Mouse (Mus musculus): Measurements from ENCODE around the gene Dgki. TPM values are rescaled to one million over a fixed set of nuclear protein-coding genes. Genes with fewer than 3 reads are reported as not detected.

The Dgki gene
- polyA plus RNA-seq, 1 experiment: not detected

DNA sequence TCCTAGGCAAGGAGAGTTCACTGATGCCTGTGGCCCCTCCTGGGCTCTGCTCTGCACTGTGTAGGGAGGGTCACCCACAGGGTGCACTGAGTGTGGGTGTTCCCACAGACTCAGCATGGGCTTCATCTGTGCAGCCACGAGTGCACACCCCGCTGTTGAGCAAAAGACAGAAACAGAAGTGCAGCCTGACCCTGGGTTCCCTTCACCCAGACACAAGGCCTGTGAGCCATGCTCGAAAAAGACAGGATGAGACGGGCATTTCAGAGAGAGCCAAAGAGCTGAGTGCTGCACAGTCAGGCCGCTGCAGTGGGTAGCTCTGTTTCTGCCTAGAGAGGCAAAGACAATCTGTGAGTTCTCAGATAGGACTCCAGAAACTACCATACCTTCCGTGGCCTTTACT is 27.5 kb upstream of the Dgki start:
- no peak for TF ChIP-seq POLR2A (IDR thresholded peaks at IDR 0.05; ENCODE audit: borderline replicate concordance, low read depth, low read length)
- no peak for TF ChIP-seq CTCF (IDR thresholded peaks at IDR 0.05; ENCODE audit: low read depth, low read length)
- Histone ChIP-seq H3K27ac (ENCODE audit: insufficient read depth, low read depth, low read length) (no peak overlapping the region), H3K4me1 (ENCODE audit: control insufficient read depth, insufficient read depth, low read length) (no peaks in the 10 kb centered on the region), H3K4me3 (ENCODE audit: insufficient read depth, low read length) (no peak overlapping the region)

DNA sequence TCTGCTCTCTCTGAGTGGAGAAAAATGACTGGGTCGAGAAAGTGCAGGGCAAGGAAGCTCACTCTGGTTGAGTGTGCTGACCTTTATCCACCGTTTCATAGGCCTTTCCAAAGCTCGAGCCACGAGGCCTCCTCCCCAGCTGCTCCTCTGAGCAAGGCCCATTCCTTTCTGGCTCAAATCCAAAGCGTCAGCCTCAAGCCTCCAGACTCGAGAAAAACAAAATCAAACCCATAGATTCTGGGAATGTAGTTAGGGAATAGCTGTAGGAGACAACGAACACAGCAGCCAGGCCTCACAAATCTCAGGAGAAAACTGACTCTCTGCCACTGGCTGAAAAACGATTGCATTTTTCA is 26.6 kb upstream of the Dgki start:
- TF ChIP-seq CTCF (IDR thresholded peaks at IDR 0.05; ENCODE audit: low read depth, low read length): no peak
- no peak for TF ChIP-seq POLR2A (IDR thresholded peaks at IDR 0.05; ENCODE audit: borderline replicate concordance, low read depth, low read length)
- Histone ChIP-seq H3K4me3 (ENCODE audit: insufficient read depth, low read length) (no peak overlapping the region), H3K27ac (ENCODE audit: insufficient read depth, low read depth, low read length) (no peak overlapping the region), H3K4me1 (ENCODE audit: control insufficient read depth, insufficient read depth, low read length) (no peaks in the 10 kb centered on the region)

DNA sequence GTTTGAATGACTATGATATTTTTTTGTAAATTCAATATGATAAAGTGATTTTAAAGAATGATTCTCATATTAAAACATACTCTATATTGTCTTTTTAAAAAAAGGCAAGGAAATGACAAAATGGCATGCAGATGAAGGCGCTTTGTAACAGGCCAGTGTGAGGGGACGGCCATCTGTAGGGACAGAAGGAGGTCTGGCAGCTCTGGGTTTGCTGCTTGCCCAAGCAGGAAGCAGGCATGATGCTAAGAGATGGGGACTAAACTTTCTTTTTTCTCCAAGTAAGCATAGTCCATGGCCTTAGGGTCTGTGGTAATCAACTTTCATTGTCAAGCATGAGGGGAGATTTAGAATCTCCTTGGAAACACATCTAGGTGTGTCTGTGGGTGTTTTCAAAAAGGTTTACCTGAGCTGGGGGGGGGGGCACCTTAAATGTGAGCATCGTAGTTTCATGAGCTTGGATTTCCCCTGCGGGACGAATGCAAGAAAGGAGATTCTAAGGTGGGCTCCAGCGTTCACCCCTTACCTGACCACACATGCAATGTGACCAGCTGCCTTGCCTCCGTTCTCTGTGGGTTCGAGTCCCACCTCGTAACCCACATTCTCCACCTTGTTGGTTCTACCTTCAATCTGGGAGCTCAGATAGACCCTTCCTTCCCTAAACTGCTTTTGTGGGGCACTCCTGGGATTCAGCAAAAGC is 26.1 kb upstream of the Dgki start:
- no peaks in the 10 kb centered on the region for H3K4me1 ChIP-seq (ENCODE audit: control insufficient read depth, insufficient read depth, low read length)
- no peak for TF ChIP-seq POLR2A (IDR thresholded peaks at IDR 0.05; ENCODE audit: borderline replicate concordance, low read depth, low read length)
- TF ChIP-seq CTCF (IDR thresholded peaks at IDR 0.05; ENCODE audit: low read depth, low read length): no peak
- no peak overlapping the region for H3K27ac ChIP-seq (ENCODE audit: insufficient read depth, low read depth, low read length)
- no peak overlapping the region for H3K4me3 ChIP-seq (ENCODE audit: insufficient read depth, low read length)

DNA sequence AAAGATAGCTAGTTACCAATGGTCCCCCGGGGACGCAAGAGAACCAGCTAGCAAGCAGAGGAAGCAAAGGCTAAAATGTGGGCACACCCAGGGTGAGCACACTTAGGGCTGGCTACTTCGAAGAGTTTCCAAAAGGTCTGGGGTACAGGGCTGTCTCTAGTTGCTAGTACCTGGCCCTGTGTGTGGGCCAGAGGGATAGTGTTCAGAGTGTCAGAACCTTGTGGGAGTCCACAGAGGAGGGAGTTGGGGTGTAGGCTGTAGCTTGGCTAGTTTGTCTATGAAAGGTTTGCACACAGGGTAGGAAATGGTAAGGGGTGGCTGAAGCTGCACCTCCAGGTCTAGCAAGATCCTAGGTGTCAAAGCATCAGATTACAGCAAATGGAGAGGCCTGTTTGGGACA is 25.1 kb upstream of the Dgki start:
- no peak overlapping the region for H3K27ac ChIP-seq (ENCODE audit: insufficient read depth, low read depth, low read length)
- TF ChIP-seq POLR2A (IDR thresholded peaks at IDR 0.05; ENCODE audit: borderline replicate concordance, low read depth, low read length): no peak
- no peak for TF ChIP-seq CTCF (IDR thresholded peaks at IDR 0.05; ENCODE audit: low read depth, low read length)
- no peaks in the 10 kb centered on the region for H3K4me1 ChIP-seq (ENCODE audit: control insufficient read depth, insufficient read depth, low read length)
- no peak overlapping the region for H3K4me3 ChIP-seq (ENCODE audit: insufficient read depth, low read length)

DNA sequence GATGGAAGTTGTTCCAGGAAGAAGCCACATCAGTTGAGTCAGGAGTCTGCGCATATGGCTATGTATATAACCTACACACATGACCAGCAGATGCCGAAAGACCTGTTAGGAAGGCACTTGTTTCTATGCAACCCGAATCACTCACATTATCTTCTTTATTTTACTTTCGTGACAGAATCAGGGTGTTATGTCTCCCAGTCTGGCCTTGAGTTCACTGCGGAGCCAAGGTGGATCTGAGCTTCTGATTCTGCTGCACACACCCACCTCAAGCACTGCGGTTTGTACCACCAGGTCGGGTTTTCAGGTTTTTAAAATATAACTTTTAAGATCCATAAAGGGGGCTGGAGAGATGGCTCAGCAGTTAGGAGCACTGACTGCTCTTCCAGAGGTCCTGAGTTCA is 22.7 kb upstream of the Dgki start:
- H3K4me1 ChIP-seq (ENCODE audit: control insufficient read depth, insufficient read depth, low read length): no peaks in the 10 kb centered on the region
- H3K27ac ChIP-seq (ENCODE audit: insufficient read depth, low read depth, low read length): no peak overlapping the region
- no peak overlapping the region for H3K4me3 ChIP-seq (ENCODE audit: insufficient read depth, low read length)
- TF ChIP-seq CTCF (IDR thresholded peaks at IDR 0.05; ENCODE audit: low read depth, low read length) (no peak), POLR2A (IDR thresholded peaks at IDR 0.05; ENCODE audit: borderline replicate concordance, low read depth, low read length) (no peak)

DNA sequence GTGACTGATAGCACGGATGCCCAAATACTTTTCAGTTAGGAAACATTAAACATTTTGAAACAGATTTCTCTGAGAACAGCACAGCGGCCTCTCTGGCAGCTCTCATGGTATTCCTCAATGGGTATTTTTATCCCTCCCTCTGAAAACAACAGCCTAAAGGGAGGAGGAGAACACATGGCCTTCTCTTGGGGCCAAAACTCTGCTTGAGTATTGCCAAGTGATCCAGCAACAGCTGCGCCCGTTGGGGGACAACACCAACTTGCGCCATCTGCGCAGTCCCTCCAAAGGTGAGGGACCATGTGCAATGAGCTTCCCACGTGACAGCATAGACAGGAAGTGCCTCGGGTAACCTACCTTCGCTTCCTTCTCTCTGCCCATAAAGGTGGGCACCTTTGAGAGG is 22.1 kb upstream of the Dgki start:
- Histone ChIP-seq H3K4me1 (ENCODE audit: control insufficient read depth, insufficient read depth, low read length) (no peaks in the 10 kb centered on the region), H3K4me3 (ENCODE audit: insufficient read depth, low read length) (no peak overlapping the region), H3K27ac (ENCODE audit: insufficient read depth, low read depth, low read length) (no peak overlapping the region)
- TF ChIP-seq POLR2A (IDR thresholded peaks at IDR 0.05; ENCODE audit: borderline replicate concordance, low read depth, low read length) (no peak), CTCF (IDR thresholded peaks at IDR 0.05; ENCODE audit: low read depth, low read length) (no peak)

DNA sequence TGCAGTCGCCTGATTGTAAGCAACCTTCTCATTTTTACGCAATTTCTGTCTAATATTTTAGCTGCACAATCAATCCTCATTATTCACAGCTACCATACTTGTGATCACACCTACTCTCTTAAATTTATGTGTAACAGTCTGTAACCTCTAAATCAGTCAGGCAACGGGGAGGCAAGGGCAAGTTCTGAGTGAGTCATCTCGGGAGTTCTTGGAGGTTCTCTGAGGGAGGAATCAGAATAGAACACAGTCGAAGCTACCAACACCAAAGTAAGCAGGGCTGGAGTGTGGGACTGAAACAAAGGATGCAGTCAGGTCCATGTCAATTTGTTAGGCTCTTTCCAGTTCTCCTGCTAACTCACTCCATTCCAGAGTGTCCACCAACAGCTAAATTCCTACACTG is 17.9 kb upstream of the Dgki start:
- no peak overlapping the region for H3K4me3 ChIP-seq (ENCODE audit: insufficient read depth, low read length)
- no peaks in the 10 kb centered on the region for H3K4me1 ChIP-seq (ENCODE audit: control insufficient read depth, insufficient read depth, low read length)
- TF ChIP-seq POLR2A (IDR thresholded peaks at IDR 0.05; ENCODE audit: borderline replicate concordance, low read depth, low read length) (no peak), CTCF (IDR thresholded peaks at IDR 0.05; ENCODE audit: low read depth, low read length) (no peak)
- H3K27ac ChIP-seq (ENCODE audit: insufficient read depth, low read depth, low read length): no peak overlapping the region

DNA sequence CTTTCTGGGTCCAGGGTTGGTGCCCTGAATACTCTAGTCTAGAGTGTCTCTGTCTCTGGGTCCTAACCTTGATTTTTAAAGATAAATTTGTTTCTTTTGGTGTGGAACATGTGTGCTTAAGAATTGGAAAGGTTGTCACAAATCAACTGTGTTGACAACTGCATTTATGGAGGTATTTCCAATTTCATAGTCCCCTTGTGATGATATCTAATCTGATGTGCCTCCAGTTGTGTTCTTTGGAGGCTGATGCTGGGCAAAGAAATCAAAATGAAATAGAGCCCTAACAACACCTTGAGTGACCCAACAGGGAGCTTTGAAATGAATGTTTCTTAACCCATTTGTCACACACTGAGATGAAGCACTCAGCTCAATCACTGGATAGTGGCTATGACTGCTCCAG is 15.5 kb upstream of the Dgki start:
- H3K4me3 ChIP-seq (ENCODE audit: insufficient read depth, low read length): no peak overlapping the region
- H3K4me1 ChIP-seq (ENCODE audit: control insufficient read depth, insufficient read depth, low read length): no peaks in the 10 kb centered on the region
- no peak overlapping the region for H3K27ac ChIP-seq (ENCODE audit: insufficient read depth, low read depth, low read length)
- TF ChIP-seq POLR2A (IDR thresholded peaks at IDR 0.05; ENCODE audit: borderline replicate concordance, low read depth, low read length) (no peak), CTCF (IDR thresholded peaks at IDR 0.05; ENCODE audit: low read depth, low read length) (no peak)

DNA sequence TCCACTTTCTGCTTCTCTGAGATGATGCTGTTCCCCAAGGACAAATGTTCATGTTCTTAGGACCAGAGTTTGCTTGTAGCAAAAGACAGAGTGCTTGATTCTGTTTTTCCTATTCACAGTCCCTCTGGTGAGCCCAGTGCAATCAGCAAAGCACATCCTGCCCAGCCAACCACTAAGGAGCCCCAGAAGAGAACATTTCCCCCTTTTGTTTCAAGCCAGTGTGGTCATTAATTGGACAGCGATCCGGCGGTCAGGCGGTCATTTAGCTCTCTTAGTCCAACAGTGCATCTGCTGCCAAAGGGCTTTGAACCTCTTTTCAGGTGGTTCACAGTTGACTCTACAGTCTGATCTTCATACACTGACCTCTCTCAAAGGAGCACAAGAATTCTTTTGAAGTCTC is 10.6 kb upstream of the Dgki start:
- Histone ChIP-seq H3K4me1 (ENCODE audit: control insufficient read depth, insufficient read depth, low read length) (no peaks in the 10 kb centered on the region), H3K27ac (ENCODE audit: insufficient read depth, low read depth, low read length) (no peak overlapping the region), H3K4me3 (ENCODE audit: insufficient read depth, low read length) (no peak overlapping the region)
- TF ChIP-seq CTCF (IDR thresholded peaks at IDR 0.05; ENCODE audit: low read depth, low read length) (no peak), POLR2A (IDR thresholded peaks at IDR 0.05; ENCODE audit: borderline replicate concordance, low read depth, low read length) (no peak)

DNA sequence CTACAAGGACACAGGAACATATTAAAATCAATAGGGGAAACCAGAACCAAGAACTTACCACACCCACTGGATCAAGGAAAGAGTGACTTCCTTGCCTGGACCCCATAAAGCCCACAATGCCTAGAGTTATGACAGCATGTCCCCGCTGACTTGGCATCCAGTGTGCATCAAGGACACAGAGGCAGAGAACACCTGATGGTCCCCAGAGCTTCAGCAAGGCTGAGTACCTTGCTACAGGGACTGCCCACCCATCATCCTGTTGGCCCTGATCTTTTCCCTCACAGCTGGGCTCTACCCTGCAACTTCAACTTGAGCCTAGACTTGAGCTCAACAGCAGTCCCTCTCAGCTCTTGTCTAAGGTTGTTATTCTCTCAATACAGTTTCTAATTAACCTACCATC is 6.6 kb upstream of the Dgki start:
- no peak for TF ChIP-seq CTCF (IDR thresholded peaks at IDR 0.05; ENCODE audit: low read depth, low read length)
- no peak for TF ChIP-seq POLR2A (IDR thresholded peaks at IDR 0.05; ENCODE audit: borderline replicate concordance, low read depth, low read length)
- Histone ChIP-seq H3K4me1 (ENCODE audit: control insufficient read depth, insufficient read depth, low read length) (no peaks in the 10 kb centered on the region), H3K4me3 (ENCODE audit: insufficient read depth, low read length) (no peak overlapping the region)

DNA sequence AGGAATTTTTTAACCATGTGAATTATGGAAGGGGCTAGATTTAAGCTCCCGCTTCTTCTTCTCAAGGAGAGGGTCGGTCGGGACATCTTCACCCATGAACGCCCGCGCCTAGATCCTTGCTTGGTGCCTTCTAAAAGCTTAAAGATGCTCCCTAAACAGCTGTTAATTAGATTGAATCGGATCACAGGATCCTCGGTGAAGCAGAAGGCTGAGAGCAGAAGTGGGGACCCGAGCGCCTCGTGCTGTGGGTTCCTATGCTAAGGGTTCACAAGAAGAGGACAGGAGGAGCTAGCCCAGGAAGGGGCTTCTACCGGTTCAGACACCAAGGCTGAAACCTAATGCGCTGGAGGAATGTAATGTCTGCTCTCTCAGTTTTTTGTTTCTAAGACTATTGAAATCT is 508 bp upstream of the Dgki start:
- H3K4me1 ChIP-seq (ENCODE audit: control insufficient read depth, insufficient read depth, low read length): no peaks in the 10 kb centered on the region
- no peak overlapping the region for H3K27ac ChIP-seq (ENCODE audit: insufficient read depth, low read depth, low read length)
- TF ChIP-seq POLR2A (IDR thresholded peaks at IDR 0.05; ENCODE audit: borderline replicate concordance, low read depth, low read length) (no peak), CTCF (IDR thresholded peaks at IDR 0.05; ENCODE audit: low read depth, low read length) (no peak)
- H3K4me3 ChIP-seq (ENCODE audit: insufficient read depth, low read length): no peak overlapping the region

More for the DNA sequence above, 6.6 kb upstream of the Dgki start:
- H3K27ac ChIP-seq (ENCODE audit: insufficient read depth, low read depth, low read length): no peak overlapping the region
